Mouse (Mus musculus) lung, postnatal 36 days (tissue): ENCODE measurements at regions not wholly inside any gene's neighbourhood (a gene's known extent, or its start where the extent isn't known, plus 50 kb on each side); places are given as distances from the start of the nearest gene placed in this dataset.

Experiments used
- DNase-seq: peaks from one replicate; pipeline ENCODE4 v3.0.0; 2022; ENCODE audit warnings: mixed read lengths

DNA sequence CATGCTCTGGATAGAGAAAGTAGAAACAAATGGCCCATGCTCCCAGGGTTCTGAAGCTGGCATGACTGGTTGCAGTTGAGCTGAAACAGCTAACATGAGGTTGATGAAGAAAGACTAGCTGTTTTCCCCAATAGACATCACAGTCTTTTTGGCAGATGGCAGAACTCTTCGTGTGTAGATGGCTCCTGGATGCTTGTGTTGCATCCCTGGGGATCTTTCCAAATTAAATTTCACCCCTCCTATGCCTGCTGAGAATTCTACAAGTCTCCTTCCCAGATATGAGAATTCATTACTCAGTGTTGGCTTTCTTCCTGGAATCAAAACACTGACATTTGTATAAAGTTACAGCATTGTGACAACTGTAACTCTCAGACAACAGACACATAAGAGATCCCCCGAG lies 595.3 kb downstream of the Slco4c1 start:
- DNase-seq = no peak
